Mouse (Mus musculus): ENCODE measurements at regions not wholly inside any gene's neighbourhood (a gene's known extent, or its start where the extent isn't known, plus 50 kb on each side); places are given as distances from the start of the nearest gene placed in this dataset.

DNA sequence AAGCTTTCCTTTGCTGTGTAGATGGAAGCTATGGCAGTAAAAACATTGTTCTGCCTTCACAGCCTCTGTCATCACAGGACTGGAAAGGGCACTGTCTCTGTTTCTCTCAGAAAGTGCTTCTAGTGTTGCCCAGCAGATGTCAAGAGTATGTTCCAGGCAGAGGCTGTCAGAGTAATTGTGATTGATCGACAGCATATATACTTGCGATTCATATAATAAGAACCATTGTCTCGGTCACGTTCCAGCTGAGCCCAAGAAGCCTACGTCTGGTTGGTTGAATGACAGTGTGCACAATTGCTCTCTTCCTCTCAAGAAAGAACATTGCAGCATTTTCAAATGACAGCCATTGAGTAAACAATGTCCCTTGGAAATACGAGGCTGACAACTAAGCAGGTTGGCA lies 284.7 kb upstream of the Nrsn1 start:
- DNase-seq (ENCODE audit: low read depth) = no peak

DNA sequence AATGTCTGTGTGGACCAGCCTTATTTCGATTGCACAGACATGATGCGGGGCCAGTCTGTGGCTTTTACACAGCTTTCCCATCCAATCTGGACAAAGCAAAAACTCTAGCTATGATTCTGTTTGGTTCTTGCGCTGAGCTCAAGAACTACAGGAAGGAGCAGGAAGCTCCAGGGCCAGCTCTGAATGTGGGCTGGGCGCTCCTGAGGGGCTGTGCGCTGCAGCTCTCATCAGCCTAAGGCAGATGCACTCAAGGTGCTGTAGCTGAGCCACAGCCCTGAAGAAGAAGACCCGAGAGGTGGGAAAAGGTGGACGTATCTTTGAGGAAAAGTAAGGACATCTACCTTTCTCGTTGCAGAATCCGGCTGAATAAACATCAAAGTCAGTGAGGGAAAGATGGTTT lies 278.2 kb upstream of the Nrsn1 start:
- no peak for DNase-seq (ENCODE audit: low read depth)

DNA sequence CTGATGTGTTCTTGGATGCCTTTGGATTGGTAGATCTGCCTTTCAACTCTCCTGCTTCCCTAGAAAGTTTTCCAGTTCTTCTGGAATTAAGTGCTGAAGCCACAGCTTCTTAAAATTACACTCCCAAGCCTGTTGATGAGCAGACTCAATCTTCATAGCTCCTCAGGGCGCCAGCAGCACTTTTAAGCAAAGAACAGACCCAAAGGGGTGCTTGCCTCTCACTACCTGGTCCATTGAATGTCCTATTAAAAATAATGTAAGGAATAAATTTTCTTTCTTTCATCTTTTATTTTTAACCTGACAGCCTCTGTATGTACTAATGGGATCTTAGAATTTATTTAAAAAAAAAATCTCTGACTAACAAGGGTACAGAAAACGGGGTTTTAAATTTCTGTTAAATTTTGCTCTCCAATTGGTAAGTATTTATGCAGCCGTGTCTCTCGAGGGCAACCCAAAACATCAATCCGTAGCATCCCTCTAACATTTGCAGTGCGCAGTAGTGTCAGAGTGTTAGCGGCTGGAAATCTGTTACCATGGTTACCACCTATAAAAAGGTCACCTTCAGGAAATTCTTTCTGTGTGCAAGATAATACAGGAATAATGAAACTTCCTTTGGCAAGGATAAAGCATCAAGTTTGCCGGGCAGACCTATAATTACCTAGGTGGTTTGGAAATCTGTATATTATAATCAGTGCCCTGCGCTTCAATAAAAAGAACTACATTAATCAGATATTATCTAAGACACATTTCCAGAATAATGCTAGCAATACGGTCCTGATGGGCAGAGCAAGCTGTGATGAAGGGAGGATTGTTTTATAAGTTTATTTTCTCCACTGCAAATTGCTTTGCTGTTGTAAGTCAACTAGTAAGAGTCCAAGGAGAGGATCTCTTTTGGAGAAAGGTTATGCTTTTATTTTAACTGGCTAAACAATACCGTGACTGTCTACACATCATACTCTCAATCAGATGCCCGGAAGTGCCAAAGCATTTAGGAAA lies 277.1 kb upstream of the Nrsn1 start:
- no peak for DNase-seq (ENCODE audit: low read depth)

DNA sequence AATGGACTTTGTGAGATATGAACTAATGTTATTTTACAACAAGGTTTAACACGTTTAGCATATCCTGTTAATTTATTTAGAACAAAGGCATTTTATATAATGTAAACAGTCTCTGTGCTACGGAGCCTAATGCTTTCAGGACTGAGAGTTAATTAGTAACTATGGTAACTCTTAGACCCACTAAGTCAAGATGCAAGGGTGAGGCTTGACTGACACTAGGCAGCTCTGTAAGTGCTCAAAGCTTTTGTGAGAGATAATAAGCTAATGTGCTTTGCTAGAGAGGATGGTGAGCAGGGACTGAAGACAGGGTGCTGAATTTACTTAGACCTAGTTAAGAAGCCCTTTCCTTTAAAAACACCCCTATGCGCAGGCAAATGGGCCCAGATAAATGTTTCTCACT lies 253.8 kb upstream of the Nrsn1 start:
- no peak for DNase-seq (ENCODE audit: low read depth)

DNA sequence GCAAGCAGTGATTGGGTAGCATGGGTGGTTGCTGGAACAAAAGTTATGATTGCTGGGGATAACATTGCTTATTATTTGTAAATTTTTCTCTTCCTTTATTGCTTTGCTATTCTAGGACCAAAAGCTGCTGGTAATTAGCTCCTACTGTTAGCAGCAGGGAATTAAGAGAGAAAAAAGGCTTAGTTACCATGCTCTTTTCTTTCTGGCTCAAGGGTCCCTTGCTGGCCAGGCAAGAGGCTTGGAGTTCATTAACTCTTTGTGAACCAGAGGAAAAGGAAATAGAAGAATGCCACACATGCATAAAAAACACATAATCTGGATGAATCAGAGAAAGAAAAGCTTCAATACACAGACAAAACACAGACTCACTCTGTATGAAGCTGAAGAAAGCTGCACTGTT lies 237.1 kb upstream of the Nrsn1 start:
- no peak for DNase-seq (ENCODE audit: low read depth)

GRCm38 (mm10) chr13:25494492-25495034 lies 224.3 kb upstream of the Nrsn1 start:
- DNase-seq (ENCODE audit: low read depth) = no peak

DNA sequence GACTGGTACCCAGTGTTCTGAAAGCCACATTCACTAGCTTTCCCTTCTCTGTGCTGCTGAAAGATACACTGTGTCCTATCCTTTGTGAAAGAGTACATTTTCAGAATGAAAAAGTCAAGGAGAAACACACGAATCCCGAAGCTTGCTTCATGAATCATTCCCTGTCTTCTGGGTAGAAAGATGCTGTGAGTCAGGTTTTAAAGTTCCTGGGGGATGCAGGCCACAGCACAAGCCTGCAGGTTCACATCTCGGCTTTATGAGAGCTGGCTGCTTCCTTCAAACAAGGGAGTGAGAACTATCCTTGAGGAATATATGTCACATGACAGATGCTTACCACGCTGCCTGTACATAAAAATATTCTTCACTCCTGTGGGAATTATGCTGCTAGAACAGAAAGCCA lies 219.7 kb upstream of the Nrsn1 start:
- peak; percentile 2 for DNase-seq (ENCODE audit: low read depth)

GRCm38 (mm10) chr13:25483309-25483708 lies 213.0 kb upstream of the Nrsn1 start:
- no peak for DNase-seq (ENCODE audit: low read depth)

DNA sequence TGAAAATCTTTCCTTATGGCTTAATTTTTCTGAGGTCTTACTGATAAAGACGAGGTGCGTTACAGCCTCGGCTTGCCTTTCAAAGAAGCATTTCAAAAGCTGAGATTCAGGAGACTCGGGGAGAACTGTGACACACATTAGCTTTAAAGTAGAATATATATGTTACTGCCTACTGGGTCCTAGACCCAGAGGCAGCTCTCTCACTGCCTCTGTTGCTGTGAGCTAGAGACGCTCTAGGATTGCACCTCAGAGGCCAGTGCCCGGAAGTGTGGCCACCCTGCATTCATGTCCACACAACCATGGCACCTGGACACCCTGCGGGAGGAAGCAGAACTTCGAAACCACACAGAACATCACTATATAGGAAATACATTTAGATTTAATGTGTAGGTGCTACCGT lies 181.6 kb upstream of the Nrsn1 start:
- no peak for DNase-seq (ENCODE audit: low read depth)

DNA sequence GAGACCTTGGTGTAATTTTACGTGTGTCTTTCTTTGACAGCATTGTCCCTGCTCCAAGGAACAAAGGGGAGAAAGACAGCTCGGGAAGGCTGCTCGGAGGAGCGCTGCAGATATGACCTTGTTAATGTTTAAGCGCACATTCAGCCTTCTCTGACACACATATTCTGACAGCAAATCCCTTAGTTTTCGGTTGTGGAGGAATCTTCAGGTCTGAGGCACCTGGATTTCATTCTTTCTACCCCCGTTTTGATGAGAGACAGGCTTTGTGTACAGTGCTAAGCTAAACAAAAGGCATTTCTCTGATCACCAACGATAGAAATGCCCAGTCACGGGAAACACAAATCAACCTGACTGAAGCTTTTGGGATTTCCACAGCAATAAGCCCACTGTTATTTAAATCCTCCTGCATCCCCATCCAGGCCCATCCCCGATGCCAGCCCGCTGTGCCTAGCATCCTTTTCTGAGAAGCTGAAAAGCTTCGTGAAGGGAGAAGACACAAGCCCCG lies 181.1 kb upstream of the Nrsn1 start:
- no peak for DNase-seq (ENCODE audit: low read depth)

- DNase-seq (ENCODE audit: low read depth) = no peak
These were observed 159.6 kb upstream of the Nrsn1 start for GRCm38 (mm10) chr13:25429701-25430418.

DNA sequence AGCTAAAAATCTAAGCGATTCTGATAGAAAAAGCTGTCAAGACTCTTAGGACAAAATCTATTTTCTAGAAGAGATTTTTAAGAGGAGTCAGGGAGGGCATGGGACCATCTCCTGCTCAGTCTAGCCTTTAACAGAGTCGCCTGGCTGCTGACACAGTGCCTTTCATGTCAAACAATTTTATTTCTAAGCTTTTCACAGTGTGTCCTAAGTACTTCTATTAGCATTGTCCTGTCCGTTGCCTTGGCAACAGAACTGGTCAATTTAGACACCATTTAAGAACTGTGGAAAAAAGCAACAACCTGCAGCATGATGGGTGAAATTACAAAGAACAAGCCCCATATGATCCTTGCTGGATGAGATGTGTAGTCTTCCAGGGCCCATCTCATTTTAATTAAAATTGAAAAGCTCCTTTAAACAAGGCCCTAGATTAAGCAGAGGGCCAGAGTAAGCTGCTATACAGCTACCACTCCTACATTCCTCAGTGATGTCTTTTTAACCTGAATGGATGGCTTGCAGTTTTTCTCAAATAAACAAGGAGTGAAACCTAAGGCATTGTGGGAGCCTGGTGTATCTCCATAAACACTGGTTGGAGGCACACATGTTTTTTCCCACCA lies 133.0 kb upstream of the Nrsn1 start:
- no peak for DNase-seq (ENCODE audit: low read depth)

- DNase-seq (ENCODE audit: low read depth) = no peak
These were observed 132.4 kb upstream of the Nrsn1 start for GRCm38 (mm10) chr13:25402691-25403090.

GRCm38 (mm10) chr13:25401936-25402504 lies 131.7 kb upstream of the Nrsn1 start:
- peak; percentile 6 for DNase-seq (ENCODE audit: low read depth)

- DNase-seq (ENCODE audit: low read depth) = no peak
These were observed 122.5 kb upstream of the Nrsn1 start for GRCm38 (mm10) chr13:25392770-25393290.

- DNase-seq (ENCODE audit: low read depth) = no peak
These were observed 92.3 kb upstream of the Nrsn1 start for GRCm38 (mm10) chr13:25362627-25362967.

GRCm38 (mm10) chr13:25361850-25362626 lies 91.7 kb upstream of the Nrsn1 start:
- DNase-seq (ENCODE audit: low read depth) = no peak

GRCm38 (mm10) chr13:25347558-25347957 lies 77.3 kb upstream of the Nrsn1 start:
- DNase-seq (ENCODE audit: low read depth) = peak; percentile 48

DNA sequence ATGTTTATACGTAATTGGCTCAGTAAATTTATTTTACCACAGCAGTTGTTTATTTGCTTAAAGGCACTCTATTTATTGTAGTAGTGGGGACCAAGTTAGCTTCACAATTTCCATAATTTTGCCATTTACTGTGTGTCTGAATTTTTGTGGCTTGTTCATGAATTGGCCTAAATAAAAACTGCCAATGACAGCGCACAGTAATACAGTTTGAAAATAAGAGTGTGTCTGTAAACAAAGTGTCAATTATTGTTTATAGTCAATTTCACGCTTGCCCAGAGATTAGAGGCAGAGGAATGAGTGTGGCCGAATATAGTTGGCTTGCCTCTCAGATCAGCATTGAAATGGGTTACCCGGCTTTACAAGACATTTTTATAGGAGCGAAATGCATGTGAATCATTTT lies 73.0 kb upstream of the Nrsn1 start:
- DNase-seq (ENCODE audit: low read depth) = no peak

DNA sequence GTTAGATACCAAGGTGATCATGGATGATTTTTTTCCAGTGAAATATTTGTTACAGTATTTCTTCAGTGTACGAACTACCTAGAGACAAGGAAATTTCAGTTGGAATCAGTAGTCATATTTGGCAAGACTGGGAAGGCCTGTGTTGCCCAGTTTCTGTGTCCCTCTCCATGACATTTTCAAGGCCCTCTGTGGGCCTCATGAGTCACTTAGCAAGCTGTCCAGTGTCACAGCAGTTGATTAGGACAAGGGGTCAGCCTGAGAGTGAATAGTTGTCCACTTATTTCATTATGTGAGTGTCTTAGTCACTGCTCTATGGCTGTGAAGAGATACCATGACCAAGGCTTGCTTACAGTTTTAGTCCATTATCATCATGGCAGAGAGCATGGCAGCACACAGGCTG lies 71.5 kb upstream of the Nrsn1 start:
- DNase-seq (ENCODE audit: low read depth) = no peak

DNA sequence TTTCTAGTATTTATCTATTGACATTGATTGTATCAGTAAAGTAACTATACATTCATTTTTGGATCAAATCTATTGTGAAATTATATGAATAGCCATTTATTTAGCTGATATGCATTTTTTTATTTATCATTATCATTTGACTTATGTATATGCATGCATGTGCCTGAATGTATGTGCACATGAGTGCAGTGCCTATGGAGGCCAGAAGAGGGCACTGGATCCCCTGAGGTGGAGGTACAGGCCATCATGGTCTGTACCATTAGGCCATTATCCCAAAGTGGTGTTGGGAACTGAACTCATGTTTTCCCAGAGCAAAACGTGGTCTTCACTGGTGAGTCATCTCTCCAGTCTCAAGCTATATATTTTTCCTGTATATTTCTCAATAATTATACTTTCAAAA lies 63.5 kb upstream of the Nrsn1 start:
- DNase-seq (ENCODE audit: low read depth) = no peak
